Mouse (Mus musculus): ENCODE results near the gene Lin28a. TPM values are rescaled to one million over a fixed set of nuclear protein-coding genes. Genes with fewer than 3 reads are reported as not detected.

The Lin28a gene
- total RNA-seq, 1 experiment from 2014 or later, result 16.1 TPM

Other genes with a start within 250 kb of the Lin28a start
- gene Rps6ka1, start 131.0 kb downstream of the Lin28a start, total RNA-seq (2017), result 67.3 and 80.3 TPM in 2 replicates
- 290 and 299 TPM in 2 replicates for gene Hmgn2, start 50.2 kb downstream of the Lin28a start, total RNA-seq (2017)
- gene Dhdds, start 17.9 kb downstream of the Lin28a start, total RNA-seq (2017), result 15.6 and 16.6 TPM in 2 replicates
- gene Zfp683, start 35.0 kb upstream of the Lin28a start, total RNA-seq (2017), result 0.58 TPM in 1 of 2 replicates, not detected in the other
- 4.2 and 7.4 TPM in 2 replicates for gene Crybg2, start 42.0 kb upstream of the Lin28a start, total RNA-seq (2017)
- 2,308 and 2,325 TPM in 2 replicates for gene Cd52, start 76.2 kb upstream of the Lin28a start, total RNA-seq (2017)
- gene Ubxn11, start 83.7 kb upstream of the Lin28a start, total RNA-seq (2017), result 15.0 and 22.1 TPM in 2 replicates
- 471 and 477 TPM in 2 replicates for gene Sh3bgrl3, start 109.9 kb upstream of the Lin28a start, total RNA-seq (2017)
- 26.5 and 38.3 TPM in 2 replicates for gene Cep85, start 168.3 kb upstream of the Lin28a start, total RNA-seq (2017)
- not detected in 2 replicates for gene Gm7534, start 184.2 kb upstream of the Lin28a start, total RNA-seq (2017)
- not detected in 2 replicates for gene Catsper4, start 208.5 kb upstream of the Lin28a start, total RNA-seq (2017)
- 0.58 and 0.98 TPM in 2 replicates for gene Cnksr1, start 219.6 kb upstream of the Lin28a start, total RNA-seq (2017)
- gene E130218I03Rik, start 224.8 kb upstream of the Lin28a start, total RNA-seq (2017), result 0.47 TPM in 1 of 2 replicates, not detected in the other
- 3.6 and 5.7 TPM in 2 replicates for gene Zfp593, start 226.8 kb upstream of the Lin28a start, total RNA-seq (2017)
- gene Gm30191, start 228.1 kb upstream of the Lin28a start, total RNA-seq (2017), result not detected in 2 replicates
- not detected in 2 replicates for gene Grrp1, start 235.3 kb upstream of the Lin28a start, total RNA-seq (2017)

All from neutrophil, adult 5-6 weeks (primary cell).